Mouse (Mus musculus): ENCODE measurements around the gene Plxnd1.

Plxnd1 gene

DNA sequence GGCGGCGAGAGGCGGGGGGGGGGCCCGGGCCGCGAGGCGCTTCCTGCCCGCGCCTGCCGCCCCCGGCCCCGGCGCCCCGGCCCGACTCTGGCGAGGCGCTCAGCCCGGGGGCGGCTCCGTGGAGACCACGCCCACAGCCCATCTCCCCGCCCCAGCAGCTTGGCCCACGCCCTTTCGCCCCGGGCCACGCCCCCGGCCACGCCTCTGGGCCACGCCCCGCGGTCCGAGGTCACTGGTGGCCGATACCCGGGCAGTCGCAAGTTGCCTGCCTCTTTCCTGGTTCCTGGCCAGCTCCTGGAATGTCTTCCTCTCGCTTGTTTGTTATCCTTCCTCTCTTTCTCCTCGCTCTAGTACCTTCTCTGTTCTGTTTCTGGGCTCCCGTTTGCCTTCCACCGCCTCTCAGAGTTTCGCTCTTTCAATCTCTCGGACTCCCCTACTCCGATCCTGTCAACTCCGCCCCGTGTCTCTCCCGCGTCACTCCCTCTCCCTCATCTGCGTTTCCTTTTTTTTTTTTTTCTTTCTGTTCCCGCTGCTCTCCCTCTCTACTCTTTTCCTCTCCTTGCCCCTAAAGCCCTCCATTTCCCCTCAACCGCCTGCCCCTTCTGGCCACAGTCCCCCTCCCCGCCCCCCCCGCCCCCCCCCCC, at the start of gene Plxnd1:
Plxnd1 (minus strand) TSS at position 129 of the 644 bp plus-strand sequence.
- DNase-seq: peak; percentile 93

DNA sequence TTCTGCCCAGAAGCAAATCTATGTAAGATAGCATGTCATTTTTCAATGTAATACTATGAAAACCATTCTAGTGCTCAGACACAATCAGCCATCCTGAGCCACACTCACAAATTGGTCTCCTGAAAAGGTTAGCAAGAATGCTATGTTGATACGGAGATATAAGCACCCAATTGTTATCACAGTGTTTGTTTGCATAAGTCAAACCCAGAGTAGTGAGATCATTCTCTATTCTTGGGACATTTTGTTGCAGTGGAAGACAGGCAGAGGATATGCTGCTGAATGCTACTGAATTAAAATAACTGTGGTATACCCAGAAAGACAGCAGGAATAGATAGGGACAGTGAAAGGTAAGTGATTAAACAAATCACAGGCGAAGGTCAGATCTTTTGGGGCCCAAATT, 49.2 kb upstream of the Plxnd1 start:
- no peak for DNase-seq

DNA sequence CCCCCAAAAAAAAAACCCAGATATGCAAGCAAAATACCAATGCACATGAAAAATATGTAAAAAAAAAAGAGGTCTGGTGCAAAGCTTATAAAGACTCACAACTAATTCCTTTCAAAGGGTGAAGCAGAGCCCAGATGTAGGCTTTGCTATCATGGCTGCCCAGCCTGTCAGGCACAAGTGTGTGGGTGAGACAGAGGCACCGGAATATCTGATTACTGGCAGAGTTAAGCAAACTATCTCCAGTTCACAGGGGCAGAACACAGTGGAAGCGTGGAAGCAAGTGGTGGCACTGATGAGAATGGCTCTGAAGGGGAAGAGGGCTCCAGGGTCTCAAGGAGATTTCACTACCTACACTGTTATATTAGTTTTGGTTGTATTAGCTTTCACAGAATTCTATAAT, 43.4 kb upstream of the Plxnd1 start:
- no peak for DNase-seq

DNA sequence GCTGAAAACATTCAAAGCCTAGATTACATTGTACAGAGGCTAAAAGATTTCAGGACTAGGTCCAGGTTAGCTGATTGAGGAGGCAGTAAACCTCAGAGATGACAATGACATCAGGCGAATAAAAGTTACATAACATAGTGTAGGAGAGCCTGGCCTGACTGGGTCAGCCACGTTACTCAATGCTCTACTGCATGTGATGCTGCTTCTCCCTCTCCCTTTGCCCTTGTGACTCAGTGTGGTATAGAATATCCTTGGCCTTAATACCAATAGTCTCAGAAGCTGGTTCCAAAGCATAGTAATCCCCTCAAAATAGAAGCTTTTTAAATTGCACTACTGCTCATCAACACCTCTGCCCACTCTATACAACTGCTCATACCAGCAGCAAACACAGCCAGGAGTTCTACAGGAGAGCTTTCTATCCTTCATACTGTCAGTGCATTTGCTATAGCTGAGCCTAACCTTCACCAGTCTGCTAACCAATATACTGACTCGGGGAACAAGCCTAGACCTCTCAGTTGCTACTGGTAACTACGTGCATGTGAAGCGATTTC, 42.6 kb upstream of the Plxnd1 start:
- no peak for DNase-seq

DNA sequence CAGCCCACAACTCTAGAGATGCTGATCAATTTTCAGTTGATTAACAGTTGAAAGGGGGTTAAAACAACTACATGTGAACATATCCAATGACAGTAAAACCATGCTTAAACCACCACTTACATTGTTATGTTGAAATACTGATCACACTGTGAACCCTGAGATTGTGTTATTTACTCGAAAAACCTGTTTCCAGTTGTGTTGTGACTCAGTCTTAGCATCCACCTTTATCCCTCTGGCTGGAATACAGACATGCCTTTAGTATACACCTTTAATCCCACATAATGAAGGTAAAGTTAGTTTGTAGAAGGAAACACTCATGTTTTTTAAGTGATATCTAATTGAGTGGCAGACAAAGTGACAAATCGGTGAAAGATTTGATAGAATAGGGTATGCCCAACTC, 41.8 kb upstream of the Plxnd1 start:
- no peak for DNase-seq

DNA sequence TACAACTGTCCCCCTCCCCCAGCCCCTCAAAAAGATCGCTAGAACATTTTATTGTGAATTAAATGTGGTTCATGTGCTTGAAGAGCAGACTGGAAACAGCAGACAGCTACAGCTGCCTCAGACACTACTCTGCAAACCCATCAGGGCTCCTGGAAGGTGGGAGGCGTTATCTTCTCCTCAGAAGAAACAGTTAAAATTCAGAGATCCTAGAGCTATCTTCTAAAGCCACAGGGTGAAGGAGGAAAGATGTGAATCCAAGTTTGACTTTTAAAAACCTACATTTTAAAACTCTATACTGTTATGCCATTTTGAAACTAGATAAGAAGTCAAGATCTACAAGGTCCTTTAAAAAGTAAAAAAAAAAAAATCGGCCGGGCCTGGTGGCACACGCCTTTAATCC, 36.2 kb upstream of the Plxnd1 start:
- no peak for DNase-seq

DNA sequence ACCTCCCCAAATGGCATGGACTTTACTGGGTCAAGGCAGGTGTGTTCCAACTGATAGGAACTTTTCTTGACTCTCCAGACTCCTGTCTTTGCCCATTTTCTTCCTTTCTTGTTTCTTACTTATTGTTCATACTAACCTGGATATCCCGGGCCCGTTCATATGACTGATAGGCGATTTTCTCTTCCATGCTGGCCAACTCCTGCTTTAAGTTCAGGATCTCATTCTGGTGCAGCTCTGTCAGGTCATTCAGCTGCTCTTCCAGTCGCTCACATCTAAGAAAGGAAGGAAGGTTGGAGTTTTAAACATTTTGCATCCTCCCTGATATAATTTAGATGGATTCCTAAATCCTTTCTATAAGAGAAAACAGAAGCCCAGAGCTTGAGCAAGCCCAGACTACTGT, 29.9 kb upstream of the Plxnd1 start:
- DNase-seq: no peak

DNA sequence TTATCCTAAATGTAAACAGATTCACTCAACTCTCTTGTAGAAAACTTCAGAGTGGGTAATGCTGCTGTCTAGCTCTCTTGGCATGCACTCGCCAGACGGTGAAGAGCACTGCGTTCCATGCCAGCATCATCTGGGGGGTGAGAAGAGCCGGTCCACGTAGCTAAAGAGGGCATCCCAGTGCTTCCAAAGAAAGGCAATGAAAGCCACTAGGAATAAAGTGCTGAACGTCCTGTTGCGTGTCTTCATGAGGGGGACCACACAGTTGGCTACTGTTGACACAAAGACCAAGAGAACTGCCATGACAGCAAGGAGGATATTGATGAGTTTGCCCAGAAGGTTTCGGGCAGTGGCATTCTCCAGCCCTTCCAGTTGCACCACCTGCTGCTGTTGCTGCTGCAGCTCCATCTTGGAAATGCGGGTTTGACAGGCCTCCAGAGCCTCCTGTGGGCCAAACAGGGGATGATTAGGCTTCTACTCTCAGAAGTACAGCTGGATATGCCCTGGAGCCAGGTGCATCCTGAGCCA, 27.2 kb upstream of the Plxnd1 start:
- no peak for DNase-seq

DNA sequence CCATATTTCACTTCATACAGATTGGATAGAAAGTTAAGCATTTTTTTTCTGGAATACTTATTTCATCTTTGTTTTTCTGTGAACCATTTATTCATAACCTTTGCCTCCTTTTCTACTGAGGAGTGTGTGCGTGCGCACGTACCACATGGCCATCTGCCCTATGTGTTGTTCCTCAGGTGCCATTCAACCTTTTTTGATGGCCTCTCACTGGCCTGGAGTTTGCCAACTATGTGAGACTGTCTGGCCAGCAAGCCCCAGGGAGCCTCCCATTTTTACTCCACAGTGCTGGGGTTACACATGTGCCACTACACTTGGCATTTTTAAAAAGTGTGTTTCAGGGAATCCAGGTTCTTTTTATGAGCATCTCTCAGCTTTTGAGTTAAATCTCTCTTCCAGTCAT, 21.1 kb upstream of the Plxnd1 start:
- DNase-seq: no peak

DNA sequence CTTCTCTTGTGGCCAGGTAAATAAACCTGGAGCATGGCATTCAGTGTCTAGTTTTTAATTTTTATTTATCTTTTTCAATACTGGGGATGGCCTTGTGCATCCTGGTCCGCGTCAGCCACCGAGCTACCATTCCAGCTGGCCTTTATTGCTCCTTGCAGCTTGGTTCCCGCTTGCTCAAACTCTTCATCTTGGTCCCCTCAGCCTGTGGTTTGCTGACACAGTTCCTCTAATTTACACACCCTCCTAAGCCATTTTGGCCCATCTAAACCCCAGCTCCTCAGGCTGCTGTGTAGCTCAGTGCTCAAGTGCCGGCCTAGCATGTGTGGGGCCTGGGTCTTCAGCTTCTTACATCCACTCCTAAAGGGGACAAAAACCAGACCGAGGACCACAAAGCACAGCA, 19.3 kb upstream of the Plxnd1 start:
- no peak for DNase-seq

DNA sequence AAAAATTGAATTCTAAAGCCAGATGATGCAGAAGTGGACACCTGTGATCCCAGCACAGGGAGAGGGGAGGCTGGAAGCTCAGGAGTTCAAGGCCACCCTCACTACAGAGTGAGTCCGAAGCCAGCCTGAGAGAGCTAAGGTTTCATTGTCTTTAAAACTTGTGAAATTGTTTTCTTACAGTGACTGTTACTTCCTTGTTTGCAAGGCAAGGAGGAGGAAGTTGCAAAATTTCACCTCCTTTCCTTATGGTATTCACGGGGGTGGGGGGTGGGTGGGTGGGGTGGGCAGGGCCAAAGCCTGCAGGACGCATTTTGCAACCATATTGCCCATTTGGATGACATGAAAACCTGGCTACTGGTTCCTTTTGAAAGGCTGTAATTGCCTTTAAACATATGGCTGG, 18.9 kb upstream of the Plxnd1 start:
- DNase-seq: no peak

DNA sequence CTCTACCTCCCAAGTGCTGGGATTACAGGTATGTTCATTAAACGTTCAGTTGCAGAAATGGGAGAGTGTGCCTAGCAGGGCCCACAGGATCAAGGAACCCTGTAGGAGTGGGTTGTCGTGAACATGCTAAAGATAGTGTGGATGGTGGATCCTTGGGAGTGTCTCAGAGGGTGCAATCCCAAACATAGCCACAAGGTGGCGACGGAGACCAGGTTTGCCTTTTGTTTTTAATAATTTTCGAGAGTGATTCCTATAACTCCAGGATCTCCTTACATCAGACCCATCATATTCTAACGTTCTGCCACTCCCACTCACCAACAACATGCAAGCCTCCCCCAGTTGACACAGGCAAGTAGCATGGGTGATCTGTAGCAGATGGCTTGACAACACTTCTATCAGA, 15.7 kb upstream of the Plxnd1 start:
- peak; percentile 67 for DNase-seq

DNA sequence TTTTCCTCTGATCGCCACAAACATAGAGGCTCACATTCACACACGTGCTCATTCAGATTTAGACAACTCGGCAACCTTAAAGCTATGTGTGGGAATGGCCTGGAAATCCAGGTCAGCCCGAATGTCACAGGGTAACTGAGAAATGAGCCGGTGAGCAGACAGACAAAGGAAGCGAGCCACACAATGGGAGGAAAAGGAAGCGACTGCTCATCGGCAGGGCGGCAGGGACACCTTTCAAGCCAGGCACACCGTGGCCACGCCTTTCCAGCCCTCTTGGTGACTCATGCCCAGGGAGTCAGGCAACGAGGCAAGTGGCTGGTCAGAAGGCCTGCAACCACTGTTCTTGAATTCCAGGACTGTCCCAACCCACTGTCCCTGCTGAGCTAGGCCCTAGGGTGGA, 14.6 kb upstream of the Plxnd1 start:
- DNase-seq: peak; percentile 67

DNA sequence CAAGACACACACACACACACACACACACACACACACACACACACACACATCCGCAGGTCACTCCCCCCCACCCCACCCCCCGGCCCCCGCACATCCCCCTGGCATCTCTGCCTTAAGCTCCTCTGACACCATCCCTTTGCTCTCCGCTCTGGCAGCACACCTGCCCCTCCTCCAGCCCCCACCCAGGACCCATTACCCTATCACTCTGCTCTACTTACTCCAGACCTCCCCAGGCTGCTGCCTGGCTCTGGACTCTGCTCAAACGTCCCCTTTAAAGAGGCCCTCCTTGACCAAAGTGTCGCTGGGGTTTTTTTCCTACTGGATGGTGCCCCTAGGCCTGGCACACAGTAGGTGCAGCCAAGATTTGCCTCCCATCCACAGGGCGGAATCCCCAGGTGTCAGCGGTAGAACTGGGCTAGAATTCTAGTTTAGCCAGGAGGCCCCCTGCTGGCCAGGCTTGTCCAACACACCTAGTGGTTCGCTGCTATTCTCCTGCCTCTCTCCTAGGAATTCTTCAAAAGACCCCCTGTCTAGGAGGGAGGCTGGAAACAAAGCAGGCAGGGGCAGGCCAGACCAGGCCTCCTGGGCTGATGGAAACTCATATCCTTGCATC, 12.9 kb upstream of the Plxnd1 start:
- no peak for DNase-seq

DNA sequence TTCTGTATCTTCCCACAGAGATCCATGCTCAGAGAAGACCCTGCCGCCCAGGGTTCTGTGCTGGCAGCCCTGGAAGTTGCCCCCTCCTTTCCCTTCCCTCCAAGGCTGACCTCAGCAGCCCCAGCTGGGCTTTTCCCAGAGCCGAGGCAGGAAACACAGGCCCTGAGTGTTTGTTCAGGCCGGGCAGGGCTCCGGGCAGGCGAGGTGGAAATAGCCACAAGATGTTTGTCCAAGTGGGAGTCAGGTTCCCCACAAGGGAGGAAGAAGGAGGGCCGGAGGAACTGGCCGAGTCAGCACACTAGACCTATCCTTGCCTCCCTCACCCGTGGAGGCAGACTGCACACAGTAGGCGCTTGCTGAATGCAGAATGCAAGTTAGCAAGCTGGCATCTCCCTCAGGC, 11.9 kb upstream of the Plxnd1 start:
- peak; percentile 76 for DNase-seq

DNA sequence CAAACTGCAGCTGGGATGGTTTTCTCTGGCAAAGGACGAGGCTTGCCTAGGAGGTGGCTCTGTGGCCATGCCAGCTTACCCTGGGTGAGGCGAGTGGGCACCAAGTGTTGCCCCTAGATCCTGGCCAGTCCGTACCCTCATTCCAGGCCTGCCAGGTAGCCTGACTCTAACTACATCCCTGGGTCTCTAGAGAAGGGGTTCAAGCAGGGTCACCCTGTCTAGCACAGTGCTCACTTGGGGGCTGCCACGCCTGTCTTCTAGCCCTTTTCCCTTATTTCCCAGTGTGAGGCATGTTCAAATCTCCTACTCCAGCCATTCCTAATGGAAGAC, 11.1 kb upstream of the Plxnd1 start:
- DNase-seq: no peak

DNA sequence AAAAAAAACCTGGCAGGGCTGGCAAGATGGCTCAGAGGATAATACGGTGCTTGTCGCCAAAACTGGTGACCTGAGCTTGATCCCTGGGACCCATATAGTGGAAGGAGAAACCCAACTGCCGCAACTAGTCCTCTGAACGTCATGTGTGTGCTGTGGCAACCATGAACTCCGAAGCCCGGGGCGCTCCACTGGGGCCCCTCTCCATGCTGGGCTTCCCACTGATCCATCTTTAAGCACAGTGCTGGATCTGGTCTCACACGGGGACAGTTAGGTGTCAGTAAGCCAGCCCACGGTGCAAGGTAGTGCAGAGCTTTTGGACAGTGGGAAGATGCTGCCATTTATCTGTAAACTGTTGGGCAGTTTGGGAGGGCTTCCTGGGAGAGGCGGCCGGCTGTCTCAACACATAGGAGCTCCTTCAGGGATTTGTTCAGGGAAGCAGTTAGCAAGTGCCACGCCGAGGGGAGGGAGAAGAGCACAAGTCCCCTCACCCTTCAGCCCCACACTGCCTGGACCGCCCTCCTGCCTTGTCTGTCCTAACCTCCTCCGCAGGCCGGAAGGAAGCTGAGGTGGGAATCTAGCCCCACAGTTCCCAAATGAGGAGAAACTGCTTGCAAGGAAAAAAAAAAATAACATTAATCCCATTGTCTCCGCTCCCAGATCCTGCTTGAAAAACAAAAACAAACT, 10.6 kb upstream of the Plxnd1 start:
- no peak for DNase-seq

DNA sequence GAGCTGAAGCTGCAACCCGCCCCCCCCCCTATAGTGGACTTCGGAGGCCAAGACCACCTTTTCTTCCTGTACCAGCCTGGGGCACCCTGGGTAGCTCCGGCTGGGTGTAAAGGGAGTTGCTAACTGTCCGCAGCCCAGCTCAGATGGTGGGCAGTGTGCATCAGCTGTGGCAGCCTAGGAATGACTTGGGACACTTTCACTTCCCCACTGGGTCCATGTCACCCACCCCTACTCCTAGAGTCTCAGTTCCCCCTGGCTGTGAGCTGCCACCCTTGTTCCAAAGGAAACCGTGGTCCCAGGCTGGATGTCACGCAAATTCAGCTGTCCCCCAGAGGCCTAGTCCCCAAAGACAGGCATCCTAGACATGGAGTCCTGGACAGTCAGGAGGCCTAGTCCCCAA, 9.9 kb upstream of the Plxnd1 start:
- no peak for DNase-seq

DNA sequence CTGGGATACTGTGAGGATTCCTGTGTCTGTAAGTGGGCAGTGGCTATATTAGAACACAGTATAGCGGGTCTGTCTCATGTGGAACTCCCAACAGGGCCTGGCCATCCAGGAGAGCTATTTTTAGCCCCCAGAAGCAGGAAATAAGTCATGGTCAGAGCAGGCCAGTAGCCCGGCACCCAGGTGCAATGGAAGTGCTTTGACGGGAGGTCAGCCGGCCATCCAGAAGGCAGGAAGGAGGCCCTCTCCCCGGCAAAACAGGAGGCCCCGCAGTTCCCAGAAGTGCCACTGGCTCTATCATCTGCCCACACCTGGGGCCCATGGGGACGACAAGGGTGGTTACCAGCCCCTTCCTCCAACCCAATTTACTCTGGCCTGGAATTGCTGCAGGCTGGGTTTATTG, 9.3 kb upstream of the Plxnd1 start:
- peak; percentile 57 for DNase-seq

DNA sequence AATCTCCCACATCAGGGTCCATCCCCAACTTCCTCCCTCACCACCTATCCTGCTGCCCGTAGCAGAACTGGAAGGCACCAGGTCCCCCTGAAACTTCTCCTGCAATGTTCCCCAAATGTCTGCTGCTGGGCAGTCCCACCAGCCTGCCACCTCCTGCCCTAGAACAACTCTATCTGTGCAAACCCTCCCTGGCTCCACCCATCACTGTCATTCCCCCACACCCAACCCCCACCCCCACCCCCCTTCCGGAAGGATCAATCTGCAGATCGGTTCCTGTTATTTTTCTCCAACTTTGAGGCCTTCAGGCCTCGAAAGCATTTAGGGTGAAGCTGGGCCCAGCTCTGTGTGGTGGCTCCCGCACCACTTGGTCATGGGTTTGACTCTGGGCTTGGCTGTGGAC, 8.7 kb upstream of the Plxnd1 start:
- no peak for DNase-seq

DNA sequence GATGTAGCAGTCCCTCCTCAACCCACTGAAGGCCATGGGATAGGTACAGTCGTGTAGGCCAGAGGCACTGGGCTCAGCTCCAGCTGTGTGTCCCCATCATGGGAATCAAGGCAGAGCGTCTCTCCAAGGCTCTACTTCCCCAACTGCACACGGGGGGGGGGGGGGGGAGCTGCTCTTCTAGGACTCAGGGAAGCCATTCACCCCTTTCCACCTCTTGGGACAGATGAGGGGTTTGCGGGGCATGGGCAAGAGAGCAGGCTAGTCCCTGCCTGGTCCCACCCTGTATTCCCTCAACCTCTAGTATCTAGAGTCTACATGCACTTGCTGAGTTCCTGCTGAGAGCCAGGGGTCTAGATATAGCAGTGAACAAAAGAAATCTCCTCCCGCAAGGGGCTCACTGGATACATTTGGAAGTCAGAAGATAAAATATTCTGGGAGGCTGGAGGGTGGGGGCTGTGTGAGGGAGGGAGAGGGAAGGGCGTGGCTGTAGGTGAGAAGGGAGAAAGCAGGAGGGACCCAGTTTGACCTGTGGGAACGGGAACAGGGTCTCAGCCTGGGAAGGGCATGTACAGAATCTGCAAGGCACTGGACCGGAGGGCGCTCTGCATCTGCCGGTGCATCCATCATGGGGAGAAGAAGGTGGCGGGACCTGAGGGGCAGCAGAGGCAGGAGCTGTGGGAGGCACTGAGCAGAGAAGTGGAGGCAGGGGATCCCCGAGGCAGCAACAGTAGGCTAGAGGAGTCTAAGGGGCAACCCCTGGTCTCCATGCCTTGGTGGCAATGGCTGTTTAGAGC, 7.7 kb upstream of the Plxnd1 start:
- no peak for DNase-seq

DNA sequence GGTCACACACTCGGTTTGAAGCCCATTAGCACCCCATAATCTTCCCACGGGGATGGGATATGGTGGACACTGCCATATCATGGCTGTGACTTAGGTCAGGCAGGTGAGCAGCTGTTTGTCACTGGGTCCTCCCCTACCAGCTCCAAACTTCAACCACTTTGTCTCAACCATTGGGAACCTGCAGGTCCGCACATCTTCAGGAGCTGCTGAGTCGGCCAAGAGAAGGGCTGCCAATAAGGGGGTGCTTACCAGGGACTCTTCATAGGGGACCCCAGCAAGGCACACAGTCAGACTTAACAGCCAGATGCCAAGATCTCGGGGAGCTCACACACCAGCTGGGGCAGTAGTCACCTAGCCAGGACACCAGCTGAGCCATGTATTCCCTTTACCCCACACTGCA, 6.0 kb upstream of the Plxnd1 start:
- DNase-seq: no peak

DNA sequence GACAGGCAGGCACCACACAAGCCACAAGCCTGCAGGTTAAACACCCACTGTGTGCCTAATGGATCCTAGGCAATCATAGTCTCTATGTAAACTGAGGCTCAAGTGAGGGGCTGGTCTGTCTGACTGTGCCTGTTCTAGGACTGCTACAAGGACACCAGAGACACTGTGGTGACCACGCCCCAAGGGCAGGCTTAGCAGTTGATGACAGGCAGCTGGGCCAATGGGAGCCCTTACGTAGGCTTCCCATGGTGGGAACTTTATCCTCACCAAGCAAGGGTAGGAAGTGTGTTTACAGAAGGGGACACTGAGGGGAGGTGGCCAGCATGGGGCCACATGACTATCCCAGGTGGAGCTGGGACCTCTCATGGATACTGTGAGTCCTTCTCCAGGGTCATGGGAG, 4.4 kb upstream of the Plxnd1 start:
- DNase-seq: no peak

All from kidney, adult 11 months (tissue).